In the genomic region with DNA sequence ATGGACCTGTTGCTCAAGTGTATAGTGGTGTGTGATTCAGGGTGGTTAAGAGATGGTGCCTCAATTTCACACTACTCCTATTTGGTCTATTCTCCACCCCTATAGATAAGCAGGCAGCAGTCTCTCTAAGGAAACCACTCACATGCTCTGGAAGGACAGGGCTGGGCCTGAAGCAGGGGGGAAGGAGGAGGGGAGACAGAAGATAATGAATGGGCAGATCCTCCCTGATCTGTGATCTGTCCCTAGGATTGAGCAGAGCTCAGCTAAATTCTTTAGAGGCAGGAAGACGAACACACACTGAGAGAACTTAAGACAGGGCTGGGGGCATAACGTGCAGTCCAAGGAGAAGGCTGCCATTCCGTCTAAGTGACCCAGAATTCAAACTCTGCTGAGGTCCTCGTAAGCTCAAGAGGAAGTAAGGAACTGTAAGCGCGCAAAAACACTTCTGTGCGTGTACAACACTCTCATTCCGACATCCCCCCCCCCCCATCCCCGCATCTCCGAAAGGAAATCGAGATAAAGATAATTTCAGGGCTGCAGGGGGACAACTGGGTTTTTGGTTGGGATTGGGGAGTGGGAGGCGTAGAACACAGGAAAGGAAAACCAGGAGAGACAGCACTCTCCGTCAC, we compare ENCODE assay signal across 8 mouse cellular contexts. TPM values are rescaled to one million over a fixed set of nuclear protein-coding genes. Genes with fewer than 3 reads are reported as not detected.
A peak's percentile ranks its signal among the peaks of the same experiment; 100 is the strongest.
DNase-seq lines count a peak whose midpoint lies in the region; ATAC-seq and TF ChIP-seq lines count a peak whose summit lies in the region.

No protein-coding gene starts in this region.

- peak overlapping the region; percentile 100 for H3K4me3 ChIP-seq in erythroblast, embryonic 14.5 days (replicated peaks)
- peak overlapping the region; percentile 96 for H3K4me3 ChIP-seq in limb, embryonic 11.5 days (ENCODE audit: low read depth, low read length)
- H3K4me3 ChIP-seq in olfactory bulb, adult 2 months (ENCODE audit: insufficient read depth, low read depth, low read length) = peak overlapping the region; percentile 75

- no peaks in the 10 kb centered on the region for H3K27me3 ChIP-seq in erythroblast, embryonic 14.5 days (ENCODE audit: control insufficient read depth)
- H3K27me3 ChIP-seq in limb, embryonic 11.5 days (ENCODE audit: control insufficient read depth, insufficient read depth, low read length) = no peaks in the 10 kb centered on the region

- TF ChIP-seq CTCF in olfactory bulb, adult 2 months (IDR thresholded peaks at IDR 0.05; ENCODE audit: insufficient read depth, low read depth, low read length) = no peak

- no peak for ATAC-seq in limb, embryonic 11.5 days (ENCODE audit: insufficient number of reproducible peaks, low FRiP score, low TSS enrichment, low read depth)

- TF ChIP-seq POLR2A in olfactory bulb, adult 2 months (IDR thresholded peaks at IDR 0.05; ENCODE audit: insufficient read depth, low read depth, low read length) = no peak

- WGBS in limb, embryonic 11.5 days = 1% methylated on average over 13 of the region's 13 CpGs
- WGBS in olfactory bulb, adult 2 months = under 1% methylated on average over 13 of the region's 13 CpGs

- peak overlapping the region; percentile 74 for H3K4me2 ChIP-seq in limb, embryonic 11.5 days (ENCODE audit: low read depth, severe bottlenecking)

- DNase-seq in cerebellum, adult 9-10 months = peak; percentile 45
- DNase-seq in cerebellum, adult 8-10 months = no peak
- DNase-seq in A20 (ENCODE audit: low read depth, low spot score) = peak; percentile 58
- DNase-seq in limb, embryonic 11.5 days (ENCODE audit: low spot score) = no peak
- DNase-seq in left cerebral cortex, postnatal 25 days (ENCODE audit: low spot score in 2 of 2) = no peak
- no peak for DNase-seq in urinary bladder, adult 18-20 months (ENCODE audit: low spot score in 2 of 2)

- intact Hi-C loops in left cerebral cortex, postnatal 25 days (cut with DNase I) = no loop called here

- no peaks in the 10 kb centered on the region for H3K9me3 ChIP-seq in erythroblast, embryonic 14.5 days (ENCODE audit: control insufficient read depth, low read length)
- no peaks in the 10 kb centered on the region for H3K9me3 ChIP-seq in limb, embryonic 11.5 days (ENCODE audit: control insufficient read depth, low read length)

- no peak overlapping the region; the same call in 1 of the 2 replicates for H3K27ac ChIP-seq in limb, embryonic 11.5 days (replicated peaks; ENCODE audit: low read depth, low read length)
- no peak overlapping the region for H3K27ac ChIP-seq in olfactory bulb, adult 2 months (ENCODE audit: insufficient read depth, low read depth, low read length)

- H3K4me1 ChIP-seq in erythroblast, embryonic 14.5 days (ENCODE audit: control insufficient read depth) = peaks cover 76% of the 10 kb centered on the region
- peaks cover 3% of the 10 kb centered on the region for H3K4me1 ChIP-seq in limb, embryonic 11.5 days (ENCODE audit: control insufficient read depth, insufficient read depth, low read length)
- peaks cover 11% of the 10 kb centered on the region for H3K4me1 ChIP-seq in olfactory bulb, adult 2 months (ENCODE audit: control insufficient read depth, insufficient read depth, low read length)

- H3K36me3 ChIP-seq in erythroblast, embryonic 14.5 days (ENCODE audit: control insufficient read depth) = peaks cover 45% of the 10 kb centered on the region
- no peaks in the 10 kb centered on the region; the same call in 1 of the 2 replicates for H3K36me3 ChIP-seq in limb, embryonic 11.5 days (ENCODE audit: control insufficient read depth, insufficient read depth, low read length)

- peak overlapping the region; percentile 84 for H3K9ac ChIP-seq in limb, embryonic 11.5 days (ENCODE audit: low read length)

RNA-seq across cellular contexts. Expression of gene Rab5c, which starts 0.8 kb away (rescaled TPM):
- 80.2 and 82.1 TPM in 2 replicates for polyA plus RNA-seq in erythroblast, embryonic 14.5 days (2012)
- 45.8 and 68.7 TPM in 2 replicates for polyA plus RNA-seq in limb, embryonic 11.5 days (2014; fragmentation: Nextera tagmentation; extraction: Ambion mirVana)
- not detected in 2 replicates for polyA plus RNA-seq in olfactory bulb, adult 2 months (2012; ENCODE audit: insufficient read depth, insufficient read length, low replicate concordance, missing spikeins)
- total RNA-seq in left cerebral cortex, postnatal 25 days (2021) = 100 to 1,000 TPM; 152 to 158 TPM

RNA-seq across cellular contexts. Expression of gene Kcnh4, which starts 22.5 kb away (rescaled TPM):
- not detected in 2 replicates for polyA plus RNA-seq in erythroblast, embryonic 14.5 days (2012)
- polyA plus RNA-seq in limb, embryonic 11.5 days (2014; fragmentation: Nextera tagmentation; extraction: Ambion mirVana) = not detected in 2 replicates
- not detected in 2 replicates for polyA plus RNA-seq in olfactory bulb, adult 2 months (2012; ENCODE audit: insufficient read depth, insufficient read length, low replicate concordance, missing spikeins)
- total RNA-seq in left cerebral cortex, postnatal 25 days (2021) = 10 to 100 TPM; 10.2 to 16.6 TPM

RNA-seq across cellular contexts. Expression of gene Hspb9, which starts 23.6 kb away (rescaled TPM):
- not detected in 2 replicates for polyA plus RNA-seq in erythroblast, embryonic 14.5 days (2012)
- polyA plus RNA-seq in limb, embryonic 11.5 days (2014; fragmentation: Nextera tagmentation; extraction: Ambion mirVana) = 0.24 and 0.41 TPM in 2 replicates
- not detected in 2 replicates for polyA plus RNA-seq in olfactory bulb, adult 2 months (2012; ENCODE audit: insufficient read depth, insufficient read length, low replicate concordance, missing spikeins)
- not detected for total RNA-seq in left cerebral cortex, postnatal 25 days (2021)

RNA-seq across cellular contexts. Expression of gene Kat2a, which starts 25.0 kb away (rescaled TPM):
- polyA plus RNA-seq in erythroblast, embryonic 14.5 days (2012) = 0.70 and 0.77 TPM in 2 replicates
- 60.1 and 68.9 TPM in 2 replicates for polyA plus RNA-seq in limb, embryonic 11.5 days (2014; fragmentation: Nextera tagmentation; extraction: Ambion mirVana)
- polyA plus RNA-seq in olfactory bulb, adult 2 months (2012; ENCODE audit: insufficient read depth, insufficient read length, low replicate concordance, missing spikeins) = not detected in 2 replicates
- total RNA-seq in left cerebral cortex, postnatal 25 days (2021) = 10 to 100 TPM; 58.9 to 59.4 TPM

RNA-seq across cellular contexts. Expression of gene Hcrt, which starts 25.5 kb away (rescaled TPM):
- polyA plus RNA-seq in erythroblast, embryonic 14.5 days (2012) = not detected in 2 replicates
- not detected in 2 replicates for polyA plus RNA-seq in limb, embryonic 11.5 days (2014; fragmentation: Nextera tagmentation; extraction: Ambion mirVana)
- polyA plus RNA-seq in olfactory bulb, adult 2 months (2012; ENCODE audit: insufficient read depth, insufficient read length, low replicate concordance, missing spikeins) = not detected in 2 replicates
- 10 to 100 TPM in 1 of 2 experiments, not detected in 1; 27.1 TPM for total RNA-seq in left cerebral cortex, postnatal 25 days (2021)

Comparison
In these comparisons a context has a peak if more than half of its experiments do, and no peak if none do; other contexts are left out.
1. DNase-seq: peak in cerebellum, adult 9-10 months (single experiment) and A20 (single experiment); none in cerebellum, adult 8-10 months (single experiment), limb, embryonic 11.5 days (single experiment), left cerebral cortex, postnatal 25 days (0 of 2) and urinary bladder, adult 18-20 months (0 of 2).
2. Peak in every context shown above with its lines, with median percentiles within 50 percentile points of each other: H3K4me3 ChIP-seq.